Mouse (Mus musculus) heart, postnatal 14 days (tissue): ENCODE measurements around the gene Stk11. TPM values are rescaled to one million over a fixed set of nuclear protein-coding genes. Genes with fewer than 3 reads are reported as not detected.
"Not testable (repeated sequence)": the region's sequence is repeated elsewhere in the genome, so short reads cannot be mapped to it uniquely, and the experiment has no call there.

Experiments
- DNase-seq, 2 experiments: peaks; one replicate each; pipeline ENCODE4 v3.0.0; 2021 to 2022
- intact Hi-C: fragments of 180-260 bp; cut with DNase I; formaldehyde crosslinking; loops from one replicate; pipeline ENCODE4 v1.15.1; 2025
- total RNA-seq, 2 experiments: library from RNA; stranded (reverse); gene quantifications; 2 replicates each; pipeline ENCODE4 v1.2.3; 2021

Gene Stk11
- total RNA-seq, 2 experiments from 2014 or later = 105 to 118 TPM

DNA sequence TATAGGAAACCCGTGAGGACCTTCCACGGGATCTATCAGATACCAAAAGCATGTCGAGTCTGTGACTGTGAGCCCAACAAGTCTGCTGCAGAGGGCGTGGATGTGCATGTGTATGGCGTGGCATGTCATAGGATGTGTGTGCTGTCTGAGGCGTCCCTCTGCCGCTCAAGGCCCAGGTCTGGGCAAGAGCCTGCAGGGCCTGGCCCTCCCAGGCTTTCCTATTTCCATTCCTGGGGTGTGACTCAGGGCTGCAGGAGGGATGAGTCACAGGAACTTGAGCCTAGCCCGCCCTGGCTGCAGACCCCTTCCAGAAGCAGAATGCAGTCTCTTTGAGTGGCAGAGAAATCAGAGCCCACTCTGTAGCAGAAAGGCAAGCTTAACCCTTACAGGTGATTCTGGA, 48.1 kb downstream of the Stk11 start:
- DNase-seq = no peak
- intact Hi-C loops = no loop called here

DNA sequence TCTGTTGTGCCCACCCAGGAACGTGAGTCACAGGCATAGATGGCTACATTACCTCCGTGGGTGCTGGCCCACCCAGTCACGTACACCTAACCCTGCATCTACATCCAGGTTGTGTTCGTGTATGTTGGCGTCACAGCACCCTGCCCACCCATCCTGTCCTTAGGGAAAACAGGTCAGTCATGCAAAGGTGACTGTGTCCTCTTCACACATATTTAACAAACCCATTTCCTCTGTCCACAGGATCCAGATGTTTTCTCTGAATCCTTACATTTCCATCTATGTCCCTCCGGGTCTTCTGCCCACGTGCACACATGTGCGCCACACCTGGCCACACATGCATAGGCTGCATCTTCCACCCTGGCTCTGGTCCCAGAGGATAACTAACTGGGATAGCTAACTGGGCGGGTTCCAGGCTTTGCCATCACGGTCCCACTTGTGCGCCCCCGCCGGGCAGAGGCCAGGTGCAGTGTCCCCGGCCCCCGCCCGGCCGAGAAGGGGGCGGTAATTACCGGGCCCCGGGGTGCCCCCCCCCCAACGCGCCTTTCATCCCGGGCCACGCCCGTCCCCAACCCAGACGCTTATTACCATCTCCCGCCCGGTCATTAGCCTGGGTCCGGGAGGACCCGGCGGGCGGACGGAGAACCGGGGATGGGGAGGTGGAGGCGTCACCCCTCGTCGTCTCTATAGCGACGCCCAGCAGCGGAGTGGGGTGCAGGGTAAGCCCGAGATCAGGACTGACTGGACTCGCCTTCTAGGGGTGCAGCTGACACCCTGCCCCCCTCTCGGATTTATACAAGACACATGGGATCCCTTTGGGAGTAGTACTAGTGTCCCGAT, 48.8 kb downstream of the Stk11 start:
- intact Hi-C loops = no loop called here
- no peak for DNase-seq

DNA sequence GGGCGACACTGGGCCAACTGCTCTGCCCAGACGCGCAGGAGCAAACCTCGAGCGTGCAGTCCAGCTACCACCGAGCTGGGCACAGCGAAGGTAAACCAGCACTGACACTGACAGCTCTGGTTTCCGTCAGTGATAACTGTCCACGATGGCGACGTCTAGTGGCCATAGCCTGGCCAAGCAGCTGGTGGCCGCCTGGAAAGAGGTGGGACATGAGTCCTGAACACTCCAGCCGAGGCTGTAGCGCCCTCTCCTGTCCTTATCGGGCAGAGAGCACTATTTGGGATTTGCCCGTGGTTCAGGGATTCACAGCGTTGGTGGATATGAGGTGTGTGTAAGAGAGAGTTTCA, 49.4 kb downstream of the Stk11 start:
- peak; percentile 95 to 98 for DNase-seq
- intact Hi-C loops = loop anchor here (1.0 kb wide), 1 partner anchor 20 kb away; no protein-coding TSS in a partner anchor

DNA sequence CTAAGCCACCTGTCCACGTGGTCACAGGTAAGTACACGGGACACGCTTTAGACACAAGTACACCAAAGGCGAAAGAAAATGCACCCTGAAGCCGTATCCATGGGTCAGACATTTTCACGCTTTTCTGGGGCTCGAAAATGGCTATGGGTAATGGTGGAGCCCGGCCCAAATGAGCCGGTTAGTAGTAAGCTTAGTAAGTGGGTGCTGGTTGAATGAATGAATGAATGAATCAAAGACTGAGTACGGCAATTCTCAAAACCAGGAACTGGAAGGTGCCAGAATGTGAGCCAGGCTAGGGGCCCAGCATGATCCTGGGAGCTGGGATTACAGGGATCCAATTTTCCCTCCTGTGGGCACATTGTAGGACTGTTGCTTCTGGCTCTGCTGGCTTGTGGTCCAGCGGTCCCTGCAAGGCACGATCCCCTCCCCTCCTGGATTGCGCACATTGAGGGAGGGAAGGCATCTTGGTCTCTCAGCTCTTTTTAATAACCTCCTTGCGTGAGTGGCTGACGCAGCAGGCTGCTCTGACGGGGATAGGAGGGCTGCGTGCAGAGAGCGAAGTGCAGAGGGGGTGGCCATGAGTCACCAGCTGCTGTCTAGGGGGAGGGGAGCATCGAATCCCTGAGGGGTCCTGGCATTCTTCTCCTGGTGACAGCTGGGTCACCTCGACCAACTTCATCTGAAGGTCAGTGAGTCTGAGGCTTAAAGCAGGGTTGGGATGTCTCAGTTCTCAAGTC, 50.0 kb downstream of the Stk11 start, which contains the start of gene Cirbp:
Gene Cirbp (plus strand): TSS at position 594 of the 737 bp plus-strand sequence.
- intact Hi-C loops = loop anchor here (1.0 kb wide), 1 partner anchor 20 kb away; no protein-coding TSS in a partner anchor
- DNase-seq = no peak

DNA sequence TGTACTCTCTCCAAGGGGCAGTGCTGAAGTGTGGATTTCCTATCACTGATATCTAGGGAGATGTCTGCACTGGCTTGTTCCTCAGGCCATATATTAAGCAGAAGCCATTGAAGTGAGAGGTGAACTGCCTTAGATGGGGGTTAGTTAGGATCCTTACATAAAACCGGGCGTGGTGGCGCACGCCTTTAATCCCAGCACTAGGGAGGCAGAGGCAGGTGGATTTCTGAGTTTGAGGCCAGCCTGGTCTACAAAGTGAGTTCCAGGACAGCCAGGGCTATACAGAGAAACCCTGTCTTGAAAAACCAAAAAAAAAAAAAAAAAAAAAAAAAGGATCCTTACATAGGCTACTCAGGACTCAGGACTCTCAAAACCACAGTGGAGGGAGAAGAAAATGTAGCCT, 50.5 kb downstream of the Stk11 start:
- intact Hi-C loops, DNase-seq: not testable (repeated sequence)

DNA sequence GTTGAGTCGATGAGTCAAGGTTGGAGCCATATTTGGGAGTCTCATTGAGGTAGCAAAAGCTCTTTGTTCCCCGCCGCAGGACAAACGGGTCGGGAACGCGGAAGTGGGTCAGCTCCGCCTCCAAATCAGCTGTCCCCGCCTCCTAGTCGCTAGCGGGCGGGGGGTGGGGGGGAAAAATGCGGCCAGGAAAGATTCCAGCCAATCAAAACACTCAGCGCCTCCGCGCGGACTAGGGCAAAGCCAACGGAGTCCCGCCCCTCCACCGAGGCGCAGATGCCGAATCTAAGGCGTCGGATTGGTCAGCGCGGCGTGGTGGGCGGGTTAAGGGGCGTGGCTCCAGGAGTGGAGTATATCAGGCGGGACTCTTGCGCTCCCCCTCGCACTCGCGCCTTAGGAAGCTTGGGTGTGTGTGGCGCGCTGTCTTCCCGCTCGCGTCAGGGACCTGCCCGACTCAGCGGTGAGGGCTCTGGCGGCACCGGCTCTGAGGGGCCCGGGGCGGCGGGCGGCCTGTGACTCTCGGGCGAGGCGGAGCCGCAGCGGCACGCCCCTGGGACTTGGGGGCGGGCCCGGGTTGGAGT, 51.9 kb downstream of the Stk11 start:
- intact Hi-C loops = no loop called here
- peak; percentile 98 to 99 for DNase-seq

DNA sequence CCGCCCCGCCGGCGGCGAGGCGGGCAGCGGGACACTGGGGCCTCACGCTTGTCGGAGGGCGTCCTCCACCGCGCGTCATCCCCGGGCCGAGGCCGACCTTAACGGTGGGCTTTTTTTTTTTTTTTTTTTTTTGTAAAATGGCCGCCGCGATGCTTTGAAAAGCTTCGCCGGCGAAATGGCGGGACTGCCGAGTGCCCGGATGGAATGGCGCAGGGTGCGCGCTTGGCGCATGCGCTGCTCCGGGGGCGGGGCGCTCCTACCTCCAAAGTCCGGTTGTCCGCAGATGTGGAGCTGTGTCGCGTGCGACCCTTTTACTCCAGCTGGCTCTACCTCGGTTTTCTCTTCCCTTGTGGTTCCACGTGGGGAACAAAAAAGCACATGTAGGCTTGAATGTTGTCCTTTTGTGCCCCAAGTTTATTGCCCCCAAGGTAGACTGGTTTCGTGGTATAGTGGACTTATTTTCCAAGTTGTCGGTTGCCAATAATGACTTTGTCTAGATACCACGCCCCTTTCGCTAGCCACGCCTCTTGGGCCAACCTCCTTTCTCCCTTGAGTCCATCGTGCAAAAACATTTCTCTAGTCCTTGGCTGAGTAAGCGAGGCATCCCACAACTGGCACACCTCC, 52.5 kb downstream of the Stk11 start:
- peak; percentile 94 to 97 for DNase-seq
- intact Hi-C loops = no loop called here

DNA sequence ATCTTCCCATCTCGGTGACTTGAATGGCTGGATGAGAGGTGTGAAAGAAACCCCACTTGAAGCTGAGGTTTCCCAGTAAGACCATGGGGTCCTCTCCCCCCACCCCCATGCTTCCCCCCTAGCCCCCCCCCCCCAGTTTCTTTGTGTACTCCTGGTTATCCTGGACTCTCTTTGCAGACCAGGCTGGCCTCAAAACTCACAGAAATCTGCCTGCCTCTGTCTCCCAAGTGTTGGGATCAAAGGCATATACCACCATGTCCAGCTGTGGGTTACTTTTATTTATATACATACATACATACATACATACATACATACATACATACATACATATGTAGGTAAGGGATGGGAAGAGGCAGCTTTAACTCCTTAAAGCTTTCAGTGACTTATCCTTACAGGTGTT, 53.5 kb downstream of the Stk11 start:
- intact Hi-C loops = no loop called here

DNA sequence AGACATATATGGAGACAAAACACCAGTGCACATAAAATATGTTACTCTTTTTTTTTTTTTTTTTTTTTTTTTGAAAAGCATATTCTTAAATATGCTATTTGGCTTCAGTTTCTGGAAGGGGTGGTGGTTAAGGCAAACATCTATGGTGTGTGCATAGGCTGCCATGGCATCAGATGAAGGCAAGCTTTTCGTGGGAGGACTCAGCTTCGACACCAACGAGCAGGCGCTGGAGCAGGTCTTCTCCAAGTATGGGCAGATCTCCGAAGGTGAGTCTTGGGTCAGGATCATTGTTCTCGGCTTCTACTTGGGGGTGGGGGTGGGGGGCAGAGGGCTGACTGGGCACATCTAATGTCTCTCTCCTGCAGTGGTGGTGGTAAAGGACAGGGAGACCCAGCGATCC, 54.0 kb downstream of the Stk11 start:
- intact Hi-C loops = no loop called here
- DNase-seq = no peak

More for the DNA sequence above, 53.5 kb downstream of the Stk11 start:
- DNase-seq = no peak

DNA sequence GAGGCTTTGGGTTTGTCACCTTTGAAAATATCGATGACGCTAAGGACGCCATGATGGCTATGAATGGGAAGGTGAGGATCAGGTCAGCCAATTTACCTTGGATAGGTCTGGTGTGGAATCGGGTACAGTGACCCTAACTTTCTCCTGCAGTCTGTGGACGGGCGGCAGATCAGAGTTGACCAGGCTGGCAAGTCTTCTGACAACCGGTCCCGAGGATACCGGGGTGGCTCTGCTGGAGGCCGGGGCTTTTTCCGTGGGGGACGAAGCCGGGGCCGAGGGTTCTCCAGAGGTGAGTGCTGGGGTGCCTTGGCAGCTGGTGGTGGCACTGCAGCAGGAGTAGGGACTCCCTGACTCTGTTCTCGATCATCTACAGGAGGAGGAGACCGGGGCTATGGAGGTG, 54.4 kb downstream of the Stk11 start:
- no peak for DNase-seq
- intact Hi-C loops = no loop called here

DNA sequence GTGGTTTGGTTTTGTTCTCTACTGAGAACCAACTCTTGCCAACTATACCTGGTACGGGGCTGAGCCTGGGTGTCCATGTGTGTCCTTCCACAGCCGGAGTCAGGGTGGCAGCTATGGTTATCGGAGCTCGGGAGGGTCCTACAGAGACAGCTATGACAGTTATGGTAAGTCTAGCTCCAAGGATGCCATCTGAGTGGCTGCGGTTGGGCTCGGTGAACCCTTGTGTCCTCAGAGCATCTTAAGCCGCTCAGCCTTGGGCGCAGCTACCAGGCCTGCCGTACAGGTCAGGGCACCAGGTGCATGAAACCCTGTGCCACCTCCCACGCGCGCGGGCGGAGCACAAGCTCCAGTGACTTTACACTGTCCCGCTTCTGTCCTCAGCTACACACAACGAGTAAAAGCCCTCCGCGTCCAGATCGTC, 55.0 kb downstream of the Stk11 start:
- intact Hi-C loops = no loop called here
- no peak for DNase-seq

DNA sequence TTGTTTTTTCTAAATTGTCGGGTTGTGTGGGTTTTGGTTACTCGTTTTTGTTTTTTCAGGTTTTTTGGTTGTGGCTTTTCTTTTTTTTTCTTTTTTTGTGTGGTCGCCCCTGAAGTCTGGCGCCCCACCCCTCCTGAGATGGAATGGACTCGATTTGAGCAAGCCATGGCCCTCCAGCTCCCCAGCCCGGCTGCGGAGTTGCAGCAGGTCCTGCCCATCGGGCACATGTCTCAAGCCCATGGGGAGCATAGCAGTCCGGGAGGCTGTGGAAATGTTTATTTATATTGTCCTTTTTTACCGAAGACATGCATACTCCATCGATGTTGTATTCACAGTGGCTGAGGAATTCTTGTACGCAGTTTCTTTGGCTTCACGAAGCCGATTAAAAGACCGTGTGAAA, 55.6 kb downstream of the Stk11 start:
- DNase-seq = no peak
- intact Hi-C loops = no loop called here

DNA sequence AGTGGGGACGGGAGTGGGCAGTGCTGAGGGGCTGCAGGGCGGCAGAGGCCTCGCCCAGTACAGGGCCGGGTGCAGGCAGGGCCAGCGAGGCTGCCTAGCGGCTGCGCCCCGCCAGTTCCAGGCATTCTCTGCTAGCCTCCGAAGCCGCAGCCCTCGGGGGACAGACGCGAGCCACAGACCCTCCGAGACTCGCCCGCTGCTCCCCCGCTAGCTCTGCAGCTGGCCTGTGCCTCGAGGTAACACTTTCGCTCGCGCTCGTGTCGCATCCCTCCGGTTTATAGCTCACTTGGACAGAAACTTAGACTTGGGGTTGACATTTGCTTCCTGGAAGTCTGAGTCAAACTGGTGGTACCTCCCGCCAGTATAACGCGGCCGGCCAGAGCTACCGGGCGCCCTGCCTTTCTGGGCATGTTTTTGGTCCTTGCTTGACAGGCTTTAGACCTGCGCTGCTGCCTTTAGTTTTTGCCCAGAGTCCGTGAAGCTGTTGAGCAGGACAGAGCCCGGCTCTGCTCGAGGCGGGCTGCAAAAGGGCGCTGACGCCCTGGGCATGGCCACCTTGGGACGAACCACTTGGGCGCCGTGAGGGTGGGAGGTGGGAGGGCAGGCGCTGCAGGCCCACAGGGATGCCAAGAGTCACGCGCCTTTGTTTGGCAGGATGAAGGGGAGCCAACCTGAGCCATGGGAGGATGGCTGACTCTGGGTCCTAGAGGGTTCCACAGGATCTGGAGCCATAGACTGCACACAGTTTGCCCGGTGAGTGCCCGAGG, 56.3 kb downstream of the Stk11 start:
- DNase-seq = no peak
- intact Hi-C loops = no loop called here

DNA sequence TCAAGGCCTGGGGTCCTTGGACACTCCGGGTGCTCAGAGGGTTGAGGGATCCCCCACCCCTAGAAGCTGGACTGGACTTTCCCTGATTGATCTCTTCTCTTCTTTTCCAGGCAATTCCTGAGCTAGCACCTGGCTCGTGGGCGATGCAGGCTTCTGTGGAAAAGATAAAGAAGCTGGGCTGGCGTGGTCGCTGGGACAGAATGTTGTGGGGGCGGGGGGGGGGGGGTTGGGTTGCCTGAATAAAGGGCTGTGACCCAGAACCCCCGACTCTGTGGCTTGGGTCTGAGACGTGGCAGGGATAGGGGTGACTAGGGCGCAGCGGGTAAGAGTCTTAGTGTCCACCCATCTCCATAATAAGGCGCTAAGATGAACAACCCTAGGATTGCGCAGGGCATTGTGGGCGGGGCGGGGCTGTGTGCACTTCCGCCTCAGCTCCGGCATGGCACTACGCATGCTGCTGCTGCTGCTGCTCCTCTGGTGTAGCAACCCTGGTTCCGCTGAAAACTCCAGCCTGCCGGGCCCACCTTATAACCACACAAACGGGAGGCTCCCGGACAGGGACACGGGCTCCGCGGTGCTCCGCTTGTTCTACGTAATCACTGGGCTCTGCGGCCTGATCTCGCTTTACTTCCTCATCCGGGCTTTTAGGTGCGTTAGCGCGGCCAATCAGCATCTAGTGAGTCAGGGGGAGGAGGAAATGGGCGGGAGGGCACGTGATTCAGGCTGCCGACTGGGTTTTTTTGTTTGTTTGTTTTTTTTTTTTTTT, 57.1 kb downstream of the Stk11 start, which contains the start of gene 1600002K03Rik:
Gene 1600002K03Rik (plus strand): TSS at position 418 of the 766 bp plus-strand sequence.
- intact Hi-C loops = no loop called here

DNA sequence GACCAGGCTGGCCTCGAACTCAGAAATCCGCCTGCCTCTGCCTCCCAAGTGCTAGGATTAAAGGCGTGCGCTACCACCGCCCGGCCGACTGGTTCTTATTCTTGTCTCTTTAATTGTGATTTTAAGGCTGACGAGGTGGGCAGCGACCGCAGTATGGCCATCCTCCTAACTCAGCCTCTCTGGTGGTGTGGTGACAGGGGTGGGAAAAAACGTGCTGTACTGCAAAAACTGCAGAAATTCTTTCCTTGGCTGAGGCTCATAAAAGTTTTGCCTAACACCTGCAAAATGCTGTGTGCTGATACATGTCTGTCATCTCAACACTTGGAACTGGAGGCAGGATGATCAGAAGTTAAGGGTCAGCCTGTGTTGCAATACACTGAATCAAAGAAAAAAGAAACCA, 57.8 kb downstream of the Stk11 start:
- intact Hi-C loops = no loop called here
- DNase-seq = no peak

More for the DNA sequence above, 57.1 kb downstream of the Stk11 start, which contains the start of gene 1600002K03Rik:
- DNase-seq = peak; percentile 86 to 87

DNA sequence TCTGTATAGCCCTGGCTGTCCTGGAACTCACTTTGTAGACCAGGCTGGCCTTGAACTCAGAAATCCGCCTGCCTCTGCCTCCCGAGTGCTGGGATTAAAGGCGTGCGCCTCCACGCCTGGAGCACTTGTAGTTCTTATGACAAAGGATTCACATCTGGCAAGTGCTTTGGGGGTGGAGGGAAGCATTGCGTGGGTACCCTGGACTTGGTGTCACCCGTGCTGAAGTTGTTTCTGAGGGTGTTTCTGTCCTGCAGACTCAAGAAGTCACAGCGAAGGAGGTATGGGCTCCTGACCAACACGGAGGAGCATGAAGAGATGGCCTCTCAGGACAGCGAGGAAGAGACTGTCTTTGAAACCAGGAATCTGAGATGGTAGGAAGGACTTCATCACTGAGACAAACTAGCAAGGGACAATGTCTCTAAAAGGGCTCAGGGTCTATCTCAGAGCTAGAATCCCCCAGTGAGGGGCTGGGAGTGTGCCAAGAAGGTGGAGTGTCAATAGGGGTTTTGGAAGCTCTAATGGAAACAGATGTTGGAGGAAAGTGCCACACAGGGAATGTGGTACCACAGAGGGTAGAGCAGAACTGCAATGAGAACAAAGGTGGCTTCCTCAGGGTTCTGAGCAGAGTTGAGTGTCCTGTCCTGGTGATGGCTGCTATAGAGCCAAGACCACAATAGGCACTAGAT, 58.5 kb downstream of the Stk11 start:
- no peak for DNase-seq
- intact Hi-C loops = no loop called here

DNA sequence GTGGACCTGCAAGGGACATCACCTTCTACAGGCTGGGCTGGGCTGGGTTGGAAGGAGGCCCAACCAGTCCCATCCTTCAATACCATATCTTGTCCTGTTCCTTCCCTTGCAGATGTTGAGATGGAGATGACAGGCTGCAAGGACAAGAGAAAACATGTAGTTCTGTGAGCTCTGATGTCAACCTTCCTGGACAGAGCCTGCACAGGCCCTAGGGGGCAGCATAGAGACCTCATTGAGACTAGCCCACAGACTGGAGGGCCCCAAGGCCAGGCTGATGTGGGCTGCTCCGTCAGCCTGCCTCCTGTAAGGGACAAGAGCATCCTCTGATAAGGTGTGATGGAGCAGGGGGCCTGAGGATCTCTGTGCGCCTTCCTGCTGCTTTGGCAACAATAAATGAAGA, 59.1 kb downstream of the Stk11 start:
- peak in 1 of 2 experiments; percentile 44 for DNase-seq
- intact Hi-C loops = loop anchor here (1.0 to 5.0 kb wide), 2 partner anchors 71 to 168 kb away; no protein-coding TSS in a partner anchor

DNA sequence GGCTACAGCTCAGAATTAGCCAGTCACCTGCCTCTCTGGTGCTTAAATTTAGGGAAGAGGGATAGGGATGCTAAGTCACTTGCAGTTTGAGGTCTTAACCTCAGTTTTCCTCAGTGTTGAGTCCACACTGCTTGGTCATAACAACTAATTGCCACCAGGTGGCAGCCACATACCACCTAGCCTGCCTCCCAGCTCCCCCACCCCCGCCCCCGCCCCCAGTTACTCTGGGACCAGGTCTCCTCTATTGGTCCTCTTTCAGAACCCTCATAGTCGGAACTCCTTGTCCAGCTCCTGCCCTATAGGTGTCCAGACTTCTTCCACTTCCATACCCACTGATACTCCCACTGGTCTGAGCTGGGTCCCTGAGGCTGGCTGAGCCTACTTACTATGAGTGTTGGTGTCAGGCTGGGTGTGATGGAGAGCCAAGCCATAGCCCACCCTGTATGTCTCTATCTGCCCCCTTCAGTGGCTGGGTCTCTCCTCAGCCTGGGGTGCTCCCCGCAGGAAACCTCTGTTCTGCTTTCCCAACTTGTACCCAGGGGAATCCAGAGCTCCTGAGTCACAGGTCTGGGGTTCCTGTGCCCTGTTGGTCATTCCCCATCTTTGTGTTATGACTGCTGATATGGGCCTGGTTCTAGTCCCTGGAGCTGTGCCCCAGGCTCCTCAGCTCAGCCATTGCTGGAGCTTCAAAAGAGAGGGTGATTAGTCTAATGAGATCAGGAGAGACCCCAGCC, 60.1 kb downstream of the Stk11 start:
- peak in 1 of 2 experiments; percentile 57 for DNase-seq
- intact Hi-C loops = loop anchor here (1.0 to 5.0 kb wide), 2 partner anchors 70 to 167 kb away; no protein-coding TSS in a partner anchor
